Mouse (Mus musculus): ENCODE measurements around the gene Lrrc74b. TPM values are rescaled to one million over a fixed set of nuclear protein-coding genes. Genes with fewer than 3 reads are reported as not detected.
"Not testable (repeated sequence)": the region's sequence is repeated elsewhere in the genome, so short reads cannot be mapped to it uniquely, and the experiment has no call there.

Gene Lrrc74b
- total RNA-seq, 2 experiments from 2014 or later: 0.05 TPM; not detected in 1

GRCm38 (mm10) chr16:17554702-17555101 lies 6.3 kb downstream of the Lrrc74b start:
- not testable (repeated sequence) for ATAC-seq (replicated peaks; ENCODE audit: low FRiP score, low TSS enrichment, poor library complexity, severe bottlenecking)

- ATAC-seq (replicated peaks; ENCODE audit: low FRiP score, low TSS enrichment, poor library complexity, severe bottlenecking): peak; percentile 92
Measured at GRCm38 (mm10) chr16:17553910-17554685, 6.9 kb downstream of the Lrrc74b start.

- ATAC-seq (replicated peaks; ENCODE audit: low FRiP score, low TSS enrichment, poor library complexity, severe bottlenecking): no peak
Measured at GRCm38 (mm10) chr16:17552837-17553236, 8.2 kb downstream of the Lrrc74b start.

- ATAC-seq (replicated peaks; ENCODE audit: low FRiP score, low TSS enrichment, poor library complexity, severe bottlenecking): no peak
Measured at GRCm38 (mm10) chr16:17542632-17543031, 18.4 kb downstream of the Lrrc74b start.

- no peak for ATAC-seq (replicated peaks; ENCODE audit: low FRiP score, low TSS enrichment, poor library complexity, severe bottlenecking)
Measured at GRCm38 (mm10) chr16:17536584-17536983, 24.5 kb downstream of the Lrrc74b start.

- ATAC-seq (replicated peaks; ENCODE audit: low FRiP score, low TSS enrichment, poor library complexity, severe bottlenecking): no peak
Measured at GRCm38 (mm10) chr16:17532676-17533329, 28.2 kb downstream of the Lrrc74b start.

GRCm38 (mm10) chr16:17532271-17532670 lies 28.8 kb downstream of the Lrrc74b start:
- ATAC-seq (replicated peaks; ENCODE audit: low FRiP score, low TSS enrichment, poor library complexity, severe bottlenecking): peak; percentile 31; the same call in 1 of the 2 replicates

- ATAC-seq (replicated peaks; ENCODE audit: low FRiP score, low TSS enrichment, poor library complexity, severe bottlenecking): peak; percentile 91
Measured at GRCm38 (mm10) chr16:17530640-17531288, 30.3 kb downstream of the Lrrc74b start, which contains the start of gene Thap7. TSS of gene Thap7 (minus strand) at chr16:17531136.

- 0 out of 2 replicates have a peak, but pooled peaks have one; percentile 1 for ATAC-seq (replicated peaks; ENCODE audit: low FRiP score, low TSS enrichment, poor library complexity, severe bottlenecking)
Measured at GRCm38 (mm10) chr16:17529981-17530586, 31.0 kb downstream of the Lrrc74b start.

GRCm38 (mm10) chr16:17528276-17528675 lies 32.8 kb downstream of the Lrrc74b start:
- ATAC-seq (replicated peaks; ENCODE audit: low FRiP score, low TSS enrichment, poor library complexity, severe bottlenecking): no peak

GRCm38 (mm10) chr16:17527606-17528005 lies 33.4 kb downstream of the Lrrc74b start:
- no peak for ATAC-seq (replicated peaks; ENCODE audit: low FRiP score, low TSS enrichment, poor library complexity, severe bottlenecking)

GRCm38 (mm10) chr16:17526223-17526622 lies 34.8 kb downstream of the Lrrc74b start:
- ATAC-seq (replicated peaks; ENCODE audit: low FRiP score, low TSS enrichment, poor library complexity, severe bottlenecking): no peak

GRCm38 (mm10) chr16:17525524-17525923 lies 35.5 kb downstream of the Lrrc74b start:
- ATAC-seq (replicated peaks; ENCODE audit: low FRiP score, low TSS enrichment, poor library complexity, severe bottlenecking): no peak

- ATAC-seq (replicated peaks; ENCODE audit: low FRiP score, low TSS enrichment, poor library complexity, severe bottlenecking): no peak
Measured at GRCm38 (mm10) chr16:17524156-17524555, 36.9 kb downstream of the Lrrc74b start.

- no peak for ATAC-seq (replicated peaks; ENCODE audit: low FRiP score, low TSS enrichment, poor library complexity, severe bottlenecking)
Measured at GRCm38 (mm10) chr16:17518910-17519309, 42.1 kb downstream of the Lrrc74b start.

- ATAC-seq (replicated peaks; ENCODE audit: low FRiP score, low TSS enrichment, poor library complexity, severe bottlenecking): no peak
Measured at GRCm38 (mm10) chr16:17511431-17511830, 49.6 kb downstream of the Lrrc74b start.

GRCm38 (mm10) chr16:17510686-17511085 lies 50.4 kb downstream of the Lrrc74b start:
- ATAC-seq (replicated peaks; ENCODE audit: low FRiP score, low TSS enrichment, poor library complexity, severe bottlenecking): no peak

- ATAC-seq (replicated peaks; ENCODE audit: low FRiP score, low TSS enrichment, poor library complexity, severe bottlenecking): no peak
Measured at GRCm38 (mm10) chr16:17510143-17510542, 50.9 kb downstream of the Lrrc74b start.

GRCm38 (mm10) chr16:17509240-17509597 lies 51.8 kb downstream of the Lrrc74b start:
- ATAC-seq (replicated peaks; ENCODE audit: low FRiP score, low TSS enrichment, poor library complexity, severe bottlenecking): 0 out of 2 replicates have a peak, but pooled peaks have one; percentile 0
